Mouse (Mus musculus): Measurements from ENCODE around the gene Lrrc73. TPM values are rescaled to one million over a fixed set of nuclear protein-coding genes. Genes with fewer than 3 reads are reported as not detected.
A peak's percentile ranks its signal among the peaks of the same experiment; 100 is the strongest.

Lrrc73 gene
- total and polyA plus RNA-seq, 2 experiments from 2014 or later: 0.26 to 1.3 TPM

GRCm38 (mm10) chr17:46268026-46268720 lies 14.8 kb downstream of the Lrrc73 start:
- DNase-seq (ENCODE audit: low spot score) (no peak), ATAC-seq (ENCODE audit: insufficient read depth, low read depth) (no peak)
- Histone ChIP-seq H3K4me2 (ENCODE audit: low read depth, low read length) (no peak overlapping the region), H3K36me3 (replicated peaks; ENCODE audit: control insufficient read depth, insufficient read depth, low read length) (peaks cover 43% of the 10 kb centered on the region), H3K27me3 (ENCODE audit: control insufficient read depth, insufficient read depth, low read length) (no peaks in the 10 kb centered on the region), H3K9ac (replicated peaks; ENCODE audit: low read depth, low read length) (0 out of 2 replicates have a peak overlapping the region, but pooled peaks have one; percentile 1), H3K4me1 (ENCODE audit: control insufficient read depth, insufficient read depth) (0 out of 2 replicates have a peak, but pooled peaks cover 4% of the 10 kb centered on the region), H3K27ac (ENCODE audit: low read depth) (no peak overlapping the region), H3K9me3 (replicated peaks; ENCODE audit: control insufficient read depth, low read length) (no peaks in the 10 kb centered on the region), H3K4me3 (ENCODE audit: low read depth, low read length) (no peak overlapping the region)
- 72% methylated on average over 10 of the region's 10 CpGs for WGBS
- TF ChIP-seq CTCF (IDR thresholded peaks at IDR 0.05; ENCODE audit: low read depth) (no peak), EP300 (IDR thresholded peaks at IDR 0.05; ENCODE audit: low read depth) (no peak)

- H3K27ac ChIP-seq (ENCODE audit: low read depth): 0 out of 2 replicates have a peak overlapping the region, but pooled peaks have one; percentile 4
- ATAC-seq (ENCODE audit: insufficient read depth, low read depth) (peak; percentile 33; the same call in 1 of the 2 replicates), DNase-seq (ENCODE audit: low spot score) (no peak)
- no peak overlapping the region for H3K4me3 ChIP-seq (ENCODE audit: low read depth, low read length)
- no peak overlapping the region for H3K4me2 ChIP-seq (ENCODE audit: low read depth, low read length)
- H3K9ac ChIP-seq (replicated peaks; ENCODE audit: low read depth, low read length): no peak overlapping the region; the same call in 1 of the 2 replicates
- no peaks in the 10 kb centered on the region for H3K9me3 ChIP-seq (replicated peaks; ENCODE audit: control insufficient read depth, low read length)
- peaks cover 26% of the 10 kb centered on the region for H3K36me3 ChIP-seq (replicated peaks; ENCODE audit: control insufficient read depth, insufficient read depth, low read length)
- no peaks in the 10 kb centered on the region for H3K27me3 ChIP-seq (ENCODE audit: control insufficient read depth, insufficient read depth, low read length)
- peaks cover 18% of the 10 kb centered on the region for H3K4me1 ChIP-seq (ENCODE audit: control insufficient read depth, insufficient read depth)
- TF ChIP-seq EP300 (IDR thresholded peaks at IDR 0.05; ENCODE audit: low read depth): no peak
- no peak for TF ChIP-seq CTCF (IDR thresholded peaks at IDR 0.05; ENCODE audit: low read depth)
- WGBS: 60% methylated on average over 19 of the region's 19 CpGs
These were observed 16.6 kb downstream of the Lrrc73 start for GRCm38 (mm10) chr17:46269771-46270534.

DNA sequence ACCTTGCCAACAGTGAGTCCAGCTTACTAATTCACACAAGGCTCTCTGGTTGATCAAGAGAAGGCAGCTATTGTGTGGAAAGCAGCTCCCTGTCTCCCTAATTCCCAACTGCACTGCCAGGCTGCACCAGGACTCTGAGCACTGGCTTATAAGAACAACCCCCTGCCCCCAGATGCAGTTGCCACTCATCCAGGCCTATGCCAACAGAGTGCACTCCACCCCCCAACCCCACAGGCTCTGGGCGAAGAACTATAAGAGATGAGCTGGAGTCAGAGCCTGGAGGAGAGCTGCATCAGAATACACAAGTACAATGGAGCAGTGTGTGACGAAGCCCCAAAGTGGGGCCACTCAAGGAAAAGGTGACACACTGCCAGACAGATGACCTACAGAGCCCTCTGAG lies 18.7 kb downstream of the Lrrc73 start:
- peaks cover 18% of the 10 kb centered on the region for H3K4me1 ChIP-seq (ENCODE audit: control insufficient read depth, insufficient read depth)
- no peak for ATAC-seq (ENCODE audit: insufficient read depth, low read depth)

DNA sequence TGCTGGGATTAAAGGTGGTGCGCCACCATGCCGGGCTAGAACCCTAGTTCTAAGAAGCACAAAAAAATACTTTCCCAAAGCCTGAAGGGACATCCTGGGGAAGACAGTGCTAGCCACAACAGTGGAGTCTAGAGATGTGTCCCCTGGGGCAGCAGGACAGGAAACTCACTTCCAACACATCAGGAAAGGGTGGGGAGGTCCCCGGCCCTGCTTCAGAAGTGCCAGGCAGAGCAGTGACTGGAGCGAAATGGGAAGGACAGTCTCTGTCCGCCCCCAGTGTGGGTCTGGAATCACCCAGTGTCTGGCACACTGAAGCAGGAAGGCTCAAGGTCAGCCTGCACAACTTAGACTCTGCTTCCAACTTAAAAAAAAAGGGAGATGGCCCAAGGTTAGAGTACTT lies 19.3 kb downstream of the Lrrc73 start:
- no peak overlapping the region for H3K4me2 ChIP-seq (ENCODE audit: low read depth, low read length)
- no peak overlapping the region for H3K9ac ChIP-seq (replicated peaks; ENCODE audit: low read depth, low read length)
- TF ChIP-seq EP300 (IDR thresholded peaks at IDR 0.05; ENCODE audit: low read depth) (0 out of 2 replicates have a peak, but pooled peaks have one; percentile 23), CTCF (IDR thresholded peaks at IDR 0.05; ENCODE audit: low read depth) (no peak)
- no peak overlapping the region for H3K4me3 ChIP-seq (ENCODE audit: low read depth, low read length)
- no peaks in the 10 kb centered on the region for H3K9me3 ChIP-seq (replicated peaks; ENCODE audit: control insufficient read depth, low read length)
- no peaks in the 10 kb centered on the region for H3K27me3 ChIP-seq (ENCODE audit: control insufficient read depth, insufficient read depth, low read length)
- ATAC-seq (ENCODE audit: insufficient read depth, low read depth) (0 out of 2 replicates have a peak, but pooled peaks have one; percentile 25), DNase-seq (ENCODE audit: low spot score) (no peak)
- peaks cover 18% of the 10 kb centered on the region for H3K36me3 ChIP-seq (replicated peaks; ENCODE audit: control insufficient read depth, insufficient read depth, low read length)
- H3K4me1 ChIP-seq (ENCODE audit: control insufficient read depth, insufficient read depth): peaks cover 18% of the 10 kb centered on the region
- WGBS: 67% methylated on average over 5 of the region's 5 CpGs
- peak overlapping the region; percentile 57; the same call in 1 of the 2 replicates for H3K27ac ChIP-seq (ENCODE audit: low read depth)

More for the DNA sequence above, 18.7 kb downstream of the Lrrc73 start:
- DNase-seq (ENCODE audit: low spot score): no peak
- no peak for TF ChIP-seq CTCF (IDR thresholded peaks at IDR 0.05; ENCODE audit: low read depth)
- TF ChIP-seq EP300 (IDR thresholded peaks at IDR 0.05; ENCODE audit: low read depth): no peak
- Histone ChIP-seq H3K27me3 (ENCODE audit: control insufficient read depth, insufficient read depth, low read length) (no peaks in the 10 kb centered on the region), H3K9me3 (replicated peaks; ENCODE audit: control insufficient read depth, low read length) (no peaks in the 10 kb centered on the region), H3K9ac (replicated peaks; ENCODE audit: low read depth, low read length) (no peak overlapping the region), H3K4me2 (ENCODE audit: low read depth, low read length) (no peak overlapping the region), H3K36me3 (replicated peaks; ENCODE audit: control insufficient read depth, insufficient read depth, low read length) (peaks cover 18% of the 10 kb centered on the region), H3K4me3 (ENCODE audit: low read depth, low read length) (no peak overlapping the region), H3K27ac (ENCODE audit: low read depth) (no peak overlapping the region)
- WGBS: 88% methylated on average over 2 of the region's 2 CpGs

DNA sequence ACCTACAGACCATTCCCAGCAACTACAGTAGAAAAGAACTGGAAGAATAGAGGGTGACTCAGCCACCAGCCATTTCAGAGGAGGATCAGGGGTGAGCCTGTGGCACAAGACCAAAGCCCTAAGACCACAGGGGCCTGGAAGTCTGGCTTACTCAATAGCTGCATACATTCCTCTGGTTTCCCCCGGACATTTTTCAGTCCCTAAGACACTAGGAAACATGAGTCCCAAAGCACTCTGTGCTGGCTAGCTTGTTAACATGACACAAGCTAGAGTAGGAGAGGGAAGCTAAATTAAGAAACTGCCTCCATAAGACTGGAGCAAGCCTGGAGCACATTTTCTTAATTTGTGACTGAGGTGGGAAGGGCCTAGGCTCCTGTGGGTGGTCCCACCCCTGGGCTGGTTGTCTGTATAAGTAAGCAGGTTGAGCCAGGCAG lies 20.5 kb downstream of the Lrrc73 start:
- Histone ChIP-seq H3K36me3 (replicated peaks; ENCODE audit: control insufficient read depth, insufficient read depth, low read length) (peaks cover 27% of the 10 kb centered on the region), H3K27me3 (ENCODE audit: control insufficient read depth, insufficient read depth, low read length) (no peaks in the 10 kb centered on the region), H3K4me1 (ENCODE audit: control insufficient read depth, insufficient read depth) (peaks cover 18% of the 10 kb centered on the region), H3K9me3 (replicated peaks; ENCODE audit: control insufficient read depth, low read length) (no peaks in the 10 kb centered on the region), H3K27ac (ENCODE audit: low read depth) (peak overlapping the region; percentile 57), H3K9ac (replicated peaks; ENCODE audit: low read depth, low read length) (no peak overlapping the region), H3K4me2 (ENCODE audit: low read depth, low read length) (no peak overlapping the region), H3K4me3 (ENCODE audit: low read depth, low read length) (no peak overlapping the region)
- no peak for DNase-seq (ENCODE audit: low spot score)
- ATAC-seq (ENCODE audit: insufficient read depth, low read depth): no peak
- TF ChIP-seq CTCF (IDR thresholded peaks at IDR 0.05; ENCODE audit: low read depth) (no peak), EP300 (IDR thresholded peaks at IDR 0.05; ENCODE audit: low read depth) (no peak)
- WGBS: 18% methylated on average over 1 of the region's 1 CpGs
